Mouse (Mus musculus): ENCODE measurements around the gene Mtss1l.

GRCm38 (mm10) chr8:110710593-110710992 is 10.7 kb upstream of the Mtss1l start:
- no peak for TF ChIP-seq CTCF (IDR thresholded peaks at IDR 0.05; ENCODE audit: insufficient read depth, low read depth, low read length)
- TF ChIP-seq POLR2A (IDR thresholded peaks at IDR 0.05; ENCODE audit: insufficient read depth, low read depth, low read length) = no peak
